Mouse (Mus musculus): ENCODE data around the gene Shf. TPM values are rescaled to one million over a fixed set of nuclear protein-coding genes. Genes with fewer than 3 reads are reported as not detected.
"Not testable (repeated sequence)": the region's sequence is repeated elsewhere in the genome, so short reads cannot be mapped to it uniquely, and the experiment has no call there.

The Shf gene
- polyA plus RNA-seq, 1 experiment from 2014 or later, result 4.3 TPM

GRCm38 (mm10) chr2:122355389-122355788, 13.6 kb downstream of the Shf start:
- Histone ChIP-seq H3K27ac (no peak overlapping the region), H3K9me3 (no peaks in the 10 kb centered on the region), H3K27me3 (no peaks in the 10 kb centered on the region), H3K4me3 (no peak overlapping the region), H3K36me3 (peaks cover 47% of the 10 kb centered on the region), H3K4me2 (no peak overlapping the region), H3K9ac (no peak overlapping the region), H3K4me1 (peaks cover 13% of the 10 kb centered on the region)
- ATAC-seq (ENCODE audit: insufficient number of reproducible peaks, low FRiP score, low TSS enrichment, low read depth), result no peak
- WGBS, result 92% methylated on average over 5 of the region's 5 CpGs

GRCm38 (mm10) chr2:122354191-122354929, 14.6 kb downstream of the Shf start:
- 77% methylated on average over 12 of the region's 12 CpGs for WGBS
- Histone ChIP-seq H3K4me1 (peaks cover 17% of the 10 kb centered on the region), H3K27me3 (no peaks in the 10 kb centered on the region), H3K9ac (no peak overlapping the region), H3K9me3 (no peaks in the 10 kb centered on the region), H3K4me2 (no peak overlapping the region), H3K27ac (no peak overlapping the region), H3K4me3 (no peak overlapping the region), H3K36me3 (peaks cover 47% of the 10 kb centered on the region)
- no peak for ATAC-seq (ENCODE audit: insufficient number of reproducible peaks, low FRiP score, low TSS enrichment, low read depth)

- H3K4me2 ChIP-seq, result no peak overlapping the region
- H3K9me3 ChIP-seq, result no peaks in the 10 kb centered on the region
- peaks cover 23% of the 10 kb centered on the region for H3K4me1 ChIP-seq
- H3K4me3 ChIP-seq, result no peak overlapping the region
- WGBS, result 87% methylated on average over 8 of the region's 8 CpGs
- H3K9ac ChIP-seq, result no peak overlapping the region
- no peak overlapping the region for H3K27ac ChIP-seq
- H3K36me3 ChIP-seq, result peaks cover 47% of the 10 kb centered on the region
- no peaks in the 10 kb centered on the region for H3K27me3 ChIP-seq
- ATAC-seq (ENCODE audit: insufficient number of reproducible peaks, low FRiP score, low TSS enrichment, low read depth), result no peak
Observed at GRCm38 (mm10) chr2:122353765-122354164, 15.2 kb downstream of the Shf start.

GRCm38 (mm10) chr2:122352992-122353391, 16.0 kb downstream of the Shf start:
- WGBS, result 85% methylated on average over 6 of the region's 6 CpGs
- no peak overlapping the region for H3K4me2 ChIP-seq
- no peak overlapping the region for H3K4me3 ChIP-seq
- no peak for ATAC-seq (ENCODE audit: insufficient number of reproducible peaks, low FRiP score, low TSS enrichment, low read depth)
- H3K9me3 ChIP-seq, result no peaks in the 10 kb centered on the region
- no peak overlapping the region for H3K27ac ChIP-seq
- H3K36me3 ChIP-seq, result peaks cover 42% of the 10 kb centered on the region
- no peaks in the 10 kb centered on the region for H3K27me3 ChIP-seq
- H3K4me1 ChIP-seq, result peaks cover 24% of the 10 kb centered on the region
- no peak overlapping the region for H3K9ac ChIP-seq

- Histone ChIP-seq H3K27me3 (no peaks in the 10 kb centered on the region), H3K4me2 (no peak overlapping the region), H3K27ac (peak overlapping the region; percentile 52), H3K36me3 (peaks cover 36% of the 10 kb centered on the region), H3K9ac (no peak overlapping the region), H3K4me1 (peaks cover 28% of the 10 kb centered on the region), H3K9me3 (no peaks in the 10 kb centered on the region), H3K4me3 (no peak overlapping the region)
- ATAC-seq (ENCODE audit: insufficient number of reproducible peaks, low FRiP score, low TSS enrichment, low read depth), result no peak
- WGBS, result 46% methylated on average over 4 of the region's 4 CpGs
Observed at GRCm38 (mm10) chr2:122351931-122352329, 17.0 kb downstream of the Shf start.

GRCm38 (mm10) chr2:122351156-122351930, 17.6 kb downstream of the Shf start:
- Histone ChIP-seq H3K36me3 (peaks cover 30% of the 10 kb centered on the region), H3K9ac (no peak overlapping the region), H3K27me3 (no peaks in the 10 kb centered on the region), H3K27ac (peak overlapping the region; percentile 52), H3K4me1 (peaks cover 28% of the 10 kb centered on the region), H3K9me3 (no peaks in the 10 kb centered on the region), H3K4me3 (no peak overlapping the region), H3K4me2 (no peak overlapping the region)
- no peak for ATAC-seq (ENCODE audit: insufficient number of reproducible peaks, low FRiP score, low TSS enrichment, low read depth)
- 55% methylated on average over 5 of the region's 5 CpGs for WGBS

- Histone ChIP-seq H3K4me1 (peaks cover 33% of the 10 kb centered on the region), H3K9me3 (no peaks in the 10 kb centered on the region), H3K36me3 (peaks cover 19% of the 10 kb centered on the region), H3K4me3 (peak overlapping the region; percentile 61), H3K27me3 (no peaks in the 10 kb centered on the region), H3K4me2 (peak overlapping the region; percentile 69), H3K27ac (peak overlapping the region; percentile 99), H3K9ac (peak overlapping the region; percentile 68)
- 13% methylated on average over 14 of the region's 14 CpGs for WGBS
- ATAC-seq (ENCODE audit: insufficient number of reproducible peaks, low FRiP score, low TSS enrichment, low read depth), result peak; percentile 9; the same call in 1 of the 2 replicates
Observed at GRCm38 (mm10) chr2:122349136-122349785, 19.7 kb downstream of the Shf start.

- H3K9me3 ChIP-seq, result no peaks in the 10 kb centered on the region
- H3K9ac ChIP-seq, result peak overlapping the region; percentile 68
- H3K36me3 ChIP-seq, result peaks cover 13% of the 10 kb centered on the region
- H3K4me2 ChIP-seq, result peak overlapping the region; percentile 69
- H3K27me3 ChIP-seq, result no peaks in the 10 kb centered on the region
- peak overlapping the region; percentile 99 for H3K27ac ChIP-seq
- H3K4me1 ChIP-seq, result peaks cover 33% of the 10 kb centered on the region
- under 1% methylated on average over 63 of the region's 63 CpGs for WGBS
- ATAC-seq (ENCODE audit: insufficient number of reproducible peaks, low FRiP score, low TSS enrichment, low read depth), result peak; percentile 82
- peak overlapping the region; percentile 61 for H3K4me3 ChIP-seq
Observed at GRCm38 (mm10) chr2:122348531-122349131, 20.3 kb downstream of the Shf start.

GRCm38 (mm10) chr2:122347257-122347656, 21.7 kb downstream of the Shf start:
- Histone ChIP-seq H3K27me3 (no peaks in the 10 kb centered on the region), H3K9me3 (no peaks in the 10 kb centered on the region), H3K4me3 (no peak overlapping the region), H3K36me3 (0 out of 2 replicates have a peak, but pooled peaks cover 2% of the 10 kb centered on the region), H3K4me2 (no peak overlapping the region), H3K4me1 (peaks cover 32% of the 10 kb centered on the region), H3K27ac (no peak overlapping the region), H3K9ac (no peak overlapping the region)
- no peak for ATAC-seq (ENCODE audit: insufficient number of reproducible peaks, low FRiP score, low TSS enrichment, low read depth)
- WGBS, result 89% methylated on average over 3 of the region's 3 CpGs

- WGBS, result 82% methylated on average over 6 of the region's 6 CpGs
- H3K27ac ChIP-seq, result peak overlapping the region; percentile 62; the same call in 1 of the 2 replicates
Observed at GRCm38 (mm10) chr2:122346164-122346563, 22.8 kb downstream of the Shf start.

GRCm38 (mm10) chr2:122345106-122345893, 23.7 kb downstream of the Shf start:
- WGBS, result 63% methylated on average over 6 of the region's 6 CpGs

More at GRCm38 (mm10) chr2:122346164-122346563, 22.8 kb downstream of the Shf start:
- H3K9ac ChIP-seq; H3K36me3 ChIP-seq; H3K27me3 ChIP-seq; ATAC-seq (ENCODE audit: insufficient number of reproducible peaks, low FRiP score, low TSS enrichment, low read depth); H3K4me3 ChIP-seq; H3K4me2 ChIP-seq; H3K9me3 ChIP-seq: not testable (repeated sequence)
- peaks cover 23% of the 10 kb centered on the region for H3K4me1 ChIP-seq

More at GRCm38 (mm10) chr2:122345106-122345893, 23.7 kb downstream of the Shf start:
- no peaks in the 10 kb centered on the region for H3K27me3 ChIP-seq
- no peak overlapping the region for H3K4me3 ChIP-seq
- H3K27ac ChIP-seq, result peak overlapping the region; percentile 23; the same call in 1 of the 2 replicates
- peaks cover 23% of the 10 kb centered on the region for H3K4me1 ChIP-seq
- no peak for ATAC-seq (ENCODE audit: insufficient number of reproducible peaks, low FRiP score, low TSS enrichment, low read depth)
- no peak overlapping the region for H3K9ac ChIP-seq
- H3K4me2 ChIP-seq, result no peak overlapping the region
- H3K9me3 ChIP-seq, result no peaks in the 10 kb centered on the region
- no peaks in the 10 kb centered on the region for H3K36me3 ChIP-seq

Data from limb, embryonic 15.5 days (tissue).